Mouse (Mus musculus) layer of hippocampus, postnatal 14 days (tissue): ENCODE measurements around the gene Mrps31. TPM values are rescaled to one million over a fixed set of nuclear protein-coding genes. Genes with fewer than 3 reads are reported as not detected.

ENCODE experiments used
- total RNA-seq, 2 experiments: library from RNA; stranded (reverse); gene quantifications; 2 replicates each; pipeline ENCODE4 v1.2.3; 2021

The Mrps31 gene
- total RNA-seq, 2 experiments from 2014 or later: 22.3 to 23.0 TPM

Other genes starting within 250 kb of the Mrps31 start
- 1 to 10 TPM; 2.5 to 4.0 TPM for gene Nek3, start 244.9 kb upstream of the Mrps31 start, total RNA-seq
- gene Ckap2, start 225.5 kb upstream of the Mrps31 start, total RNA-seq: 1 to 10 TPM; 2.4 to 2.8 TPM
- 10 to 100 TPM; 31.6 to 37.6 TPM for gene Vps36, start 218.6 kb upstream of the Mrps31 start, total RNA-seq
- 1 to 10 TPM; 5.3 to 6.0 TPM for gene Thsd1, start 184.0 kb upstream of the Mrps31 start, total RNA-seq
- gene Tpte, start 127.9 kb upstream of the Mrps31 start, total RNA-seq: not detected
- gene Slc25a15, start 12.8 kb upstream of the Mrps31 start, total RNA-seq: 10 to 100 TPM; 10.0 to 10.9 TPM